Mouse (Mus musculus) cortical plate, adult 2 months (tissue): ENCODE data around the gene AC124502.3. TPM values are rescaled to one million over a fixed set of nuclear protein-coding genes. Genes with fewer than 3 reads are reported as not detected.

ENCODE experiments used
- H3K27ac ChIP-seq: fragments of 200-500 bp; 2 replicates; pipeline ENCODE4 v1.5.1; 2012; ENCODE audit warnings: low read length, control low read depth, inconsistent platforms; ENCODE audit not compliant: insufficient read depth
- H3K4me1 ChIP-seq: fragments of 200-500 bp; 2 replicates; pipeline ENCODE4 v1.6.1; 2011; ENCODE audit warnings: low read length; ENCODE audit not compliant: control insufficient read depth, insufficient read depth
- H3K4me3 ChIP-seq: fragments of 200-500 bp; 2 replicates; pipeline ENCODE4 v1.5.1; 2011; ENCODE audit warnings: mild to moderate bottlenecking, low read length, control low read depth; ENCODE audit not compliant: insufficient read depth
- CTCF ChIP-seq: fragments of 200-500 bp; IDR thresholded peaks from 2 replicates; pipeline ENCODE4 v1.5.1; 2011; ENCODE audit warnings: mild to moderate bottlenecking, control low read depth, low read length; ENCODE audit not compliant: insufficient read depth; ENCODE audit errors: extremely low read depth
- POLR2A ChIP-seq: fragments of 200-500 bp; IDR thresholded peaks from 2 replicates; pipeline ENCODE4 v1.6.1; 2011; ENCODE audit warnings: mild to moderate bottlenecking, low read length, control low read depth; ENCODE audit not compliant: insufficient read depth; ENCODE audit errors: extremely low read depth
- polyA plus RNA-seq: library from polyadenylated mRNA; depleted of rRNA; stranded (reverse); fragments of >200 nt; gene quantifications from 2 replicates; pipeline ENCODE4 v1.2.3, GENCODE M21; 2012

Gene AC124502.3
- polyA plus RNA-seq, 1 experiment: 4.8 TPM

GRCm38 (mm10) chr19:5056251-5056650 lies 17.6 kb downstream of the AC124502.3 start:
- TF ChIP-seq POLR2A: no peak
- TF ChIP-seq CTCF: peak; percentile 56
- Histone ChIP-seq H3K27ac (no peak overlapping the region), H3K4me3 (no peak overlapping the region), H3K4me1 (peaks cover 5% of the 10 kb centered on the region)

DNA sequence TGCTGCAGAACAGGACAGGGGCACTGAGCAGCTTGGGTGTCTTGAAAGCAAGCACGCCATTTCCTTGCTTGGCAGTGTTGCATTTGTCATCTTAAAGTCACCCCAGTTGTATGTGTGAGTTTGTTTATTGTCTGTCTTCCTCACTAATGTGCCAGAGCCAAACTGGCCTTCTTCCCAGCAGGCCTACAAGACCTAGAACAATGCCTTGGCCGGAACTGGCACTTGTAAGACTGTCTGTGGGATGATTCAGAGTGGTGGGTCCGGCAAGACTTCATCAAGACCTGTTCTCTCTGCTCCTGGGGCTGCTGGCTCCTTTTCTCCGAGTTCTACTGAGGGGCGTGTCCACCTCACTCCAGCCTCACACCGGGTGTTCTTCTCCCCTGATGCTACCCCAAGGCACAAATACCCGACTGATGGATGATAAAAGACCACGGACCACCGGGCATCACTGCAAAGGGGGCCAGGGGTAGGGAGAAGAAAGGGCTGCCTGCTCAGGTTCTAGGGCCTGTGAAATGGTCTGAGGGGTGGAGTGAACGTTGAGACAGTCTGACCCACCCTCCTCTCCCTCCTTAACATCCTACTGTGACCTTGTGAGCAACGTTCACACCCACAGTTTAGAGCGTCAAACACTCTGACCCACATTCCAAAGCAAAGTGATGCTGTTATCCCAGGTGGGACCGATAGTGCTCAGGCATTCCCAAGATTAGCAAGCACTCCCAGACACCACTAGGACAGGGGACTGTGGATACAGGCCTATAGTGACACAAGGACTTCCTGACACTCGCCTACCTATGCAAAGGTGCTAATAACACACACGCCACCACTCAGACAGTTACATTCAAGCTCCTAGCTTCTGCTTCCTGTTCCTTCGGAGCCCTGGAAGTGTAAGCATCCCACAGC lies 19.4 kb downstream of the AC124502.3 start:
- H3K4me3 ChIP-seq: no peak overlapping the region
- peaks cover 7% of the 10 kb centered on the region for H3K4me1 ChIP-seq
- TF ChIP-seq POLR2A: 0 out of 2 replicates have a peak, but pooled peaks have one; percentile 22
- no peak for TF ChIP-seq CTCF
- no peak overlapping the region for H3K27ac ChIP-seq

GRCm38 (mm10) chr19:5058801-5059771 lies 20.4 kb downstream of the AC124502.3 start:
- H3K27ac ChIP-seq: no peak overlapping the region
- H3K4me1 ChIP-seq: peaks cover 7% of the 10 kb centered on the region
- no peak overlapping the region for H3K4me3 ChIP-seq
- no peak for TF ChIP-seq POLR2A
- TF ChIP-seq CTCF: no peak

DNA sequence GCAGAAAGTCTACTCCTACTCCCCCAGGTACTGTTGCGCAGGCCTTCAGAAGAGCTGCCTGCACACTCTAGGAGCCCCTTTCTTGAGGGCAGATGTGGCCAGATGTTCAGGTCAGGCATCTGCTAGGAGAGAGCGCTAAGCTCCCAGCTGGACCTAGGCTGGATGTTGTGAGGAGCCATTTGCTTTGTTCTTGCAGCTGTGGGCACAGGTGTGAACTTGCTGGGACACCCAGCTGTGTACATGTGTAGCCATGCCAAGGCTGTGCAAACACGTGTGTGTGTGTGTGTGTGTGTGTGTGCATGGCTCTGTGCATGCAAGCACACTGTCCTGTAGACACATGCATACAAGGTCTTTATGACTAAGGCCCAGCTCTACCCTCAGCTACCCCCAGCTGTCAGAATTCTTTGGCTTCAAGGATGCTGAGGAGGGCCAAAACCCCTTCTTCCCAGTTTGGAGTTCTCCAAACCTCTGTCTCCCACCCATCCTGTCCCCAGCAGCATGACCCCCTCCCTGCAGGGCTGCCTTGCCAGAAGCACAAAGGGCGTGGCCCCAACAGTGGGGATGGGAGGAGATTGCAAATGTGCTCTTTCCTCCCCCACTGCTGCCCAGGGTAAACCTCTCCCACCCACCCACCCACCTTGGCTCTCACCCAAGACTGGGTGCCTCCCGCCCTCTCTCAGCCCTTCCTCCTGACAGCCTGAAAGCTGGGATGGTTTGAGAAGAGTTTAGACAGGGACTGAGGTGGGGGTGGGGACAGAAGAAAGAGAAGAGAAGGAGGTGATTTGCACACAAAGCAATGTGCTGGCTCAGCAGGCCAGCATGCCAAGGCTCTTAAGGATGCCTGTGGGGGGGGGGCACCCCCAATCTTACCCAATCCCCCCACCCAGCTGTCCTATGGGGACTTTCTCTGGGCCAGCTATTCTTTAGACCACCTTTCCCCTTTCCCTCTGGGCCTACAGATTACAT lies 22.0 kb downstream of the AC124502.3 start:
- no peak overlapping the region for H3K27ac ChIP-seq
- TF ChIP-seq CTCF (no peak), POLR2A (no peak)
- peaks cover 7% of the 10 kb centered on the region for H3K4me1 ChIP-seq
- H3K4me3 ChIP-seq: no peak overlapping the region

DNA sequence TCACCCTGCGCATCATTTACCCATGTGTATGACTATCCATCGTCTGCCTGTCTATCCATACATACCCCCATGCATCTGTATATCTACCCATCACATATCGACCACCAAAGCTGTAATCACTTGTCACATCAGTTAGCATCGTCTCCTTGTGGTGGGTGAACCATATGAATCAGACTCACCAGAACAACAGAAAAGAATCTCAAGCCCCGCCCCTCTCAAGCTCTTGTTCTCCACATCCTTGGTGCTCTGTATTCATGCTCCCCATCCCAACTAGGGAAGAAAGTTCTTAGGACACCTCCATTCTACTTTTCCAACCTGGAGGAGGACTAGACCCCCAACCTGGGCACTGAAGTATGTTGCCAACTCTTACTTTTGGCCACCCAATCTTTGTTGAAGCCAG lies 23.4 kb downstream of the AC124502.3 start:
- Histone ChIP-seq H3K4me1 (peaks cover 7% of the 10 kb centered on the region), H3K27ac (no peak overlapping the region), H3K4me3 (no peak overlapping the region)
- no peak for TF ChIP-seq CTCF
- TF ChIP-seq POLR2A: no peak

DNA sequence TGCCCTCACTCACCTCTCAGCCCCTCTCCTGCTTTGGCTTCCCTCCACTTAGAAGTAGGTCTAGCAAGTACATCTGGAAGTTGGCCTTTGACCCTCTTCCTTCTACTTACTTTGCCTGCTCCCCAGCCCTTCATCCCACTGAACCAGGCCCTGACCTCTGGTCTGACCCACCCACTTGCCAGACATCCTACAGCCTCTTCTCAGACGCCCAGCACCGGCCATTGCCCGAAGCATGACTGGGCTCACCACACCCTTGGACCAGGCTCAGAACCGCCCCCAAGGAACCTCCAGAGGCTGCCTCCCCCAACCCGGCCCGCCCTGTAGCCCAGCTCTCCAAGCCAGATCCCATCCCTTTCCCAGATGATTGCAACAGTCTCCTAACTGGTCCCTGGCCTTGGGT lies 23.8 kb downstream of the AC124502.3 start:
- H3K4me1 ChIP-seq: peaks cover 7% of the 10 kb centered on the region
- TF ChIP-seq CTCF (no peak), POLR2A (no peak)
- no peak overlapping the region for H3K4me3 ChIP-seq
- no peak overlapping the region for H3K27ac ChIP-seq

DNA sequence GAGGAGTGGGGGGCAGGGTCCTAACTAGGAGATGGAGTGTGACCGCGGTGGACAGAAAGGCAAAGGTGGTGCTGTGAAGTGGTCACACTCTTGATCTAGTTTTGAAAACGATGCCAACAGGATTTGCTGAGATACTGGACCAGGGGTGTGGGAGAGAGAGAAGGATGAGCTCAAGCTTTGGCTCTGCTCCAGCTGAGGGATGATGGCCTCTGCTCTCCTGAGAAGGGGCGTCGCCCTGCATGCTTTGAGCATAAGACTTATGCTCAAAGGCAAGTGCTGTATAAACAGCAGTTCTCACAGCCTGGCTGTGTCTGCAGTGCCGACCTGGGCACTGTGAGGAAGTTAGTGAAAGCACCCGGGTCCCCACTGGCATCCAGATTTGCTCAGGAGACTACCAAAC lies 26.4 kb downstream of the AC124502.3 start:
- Histone ChIP-seq H3K4me3 (no peak overlapping the region), H3K27ac (no peak overlapping the region), H3K4me1 (0 out of 2 replicates have a peak, but pooled peaks cover 1% of the 10 kb centered on the region)
- TF ChIP-seq CTCF (no peak), POLR2A (no peak)

DNA sequence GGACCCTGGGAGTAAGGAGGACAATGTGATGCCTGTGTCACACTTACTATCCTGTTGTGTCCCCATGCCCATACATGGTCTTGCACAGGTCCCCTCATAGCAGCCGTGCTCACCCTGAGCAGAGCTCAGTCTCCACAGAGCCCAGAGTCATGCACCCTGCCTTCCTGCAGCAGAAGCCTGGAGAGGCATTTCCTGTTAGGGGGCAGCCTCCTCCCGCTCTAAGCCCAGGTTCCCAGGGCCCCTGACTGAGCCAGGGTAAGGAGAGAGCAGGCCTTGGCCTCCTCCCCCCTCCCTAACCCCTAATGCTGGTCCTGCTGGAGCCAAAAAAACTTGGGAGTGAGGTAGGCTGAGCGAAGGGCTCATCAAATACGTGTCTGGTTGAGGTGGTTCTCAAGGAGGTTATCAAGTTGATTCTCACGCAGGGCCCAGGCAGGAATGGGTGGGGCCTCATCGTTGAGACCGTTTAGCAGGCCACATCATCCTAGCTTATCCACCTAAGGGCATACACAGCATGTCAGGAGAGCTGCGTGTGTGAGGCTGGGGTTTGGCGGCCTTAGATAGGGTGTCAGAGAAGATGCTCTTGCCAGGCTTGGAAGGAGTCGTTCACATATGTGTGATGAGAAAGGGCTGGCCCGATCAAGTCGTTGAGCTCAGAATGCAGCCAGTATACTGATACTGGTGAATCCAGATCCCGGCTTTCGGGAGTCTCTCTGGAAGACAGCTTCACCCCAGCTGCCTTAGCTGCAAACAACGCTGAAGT lies 28.5 kb downstream of the AC124502.3 start:
- no peak overlapping the region for H3K27ac ChIP-seq
- H3K4me1 ChIP-seq: no peaks in the 10 kb centered on the region
- H3K4me3 ChIP-seq: no peak overlapping the region
- TF ChIP-seq CTCF (no peak), POLR2A (no peak)
